Mouse (Mus musculus) midbrain, embryonic 16.5 days (tissue): ENCODE data around the gene Gal3st1. TPM values are rescaled to one million over a fixed set of nuclear protein-coding genes. Genes with fewer than 3 reads are reported as not detected.
"Not testable (repeated sequence)": the region's sequence is repeated elsewhere in the genome, so short reads cannot be mapped to it uniquely, and the experiment has no call there.

Source experiments
- ATAC-seq: fragments of 200-750 bp; cut with Nextera tagmentation; 2 replicates; pipeline ENCODE4 v1.8.0; 2017; ENCODE audit warnings: moderate TSS enrichment
- H3K27ac ChIP-seq: fragments of 300-500 bp; sonication (generic); 2 replicates; pipeline ENCODE4 v1.5.1; 2014; ENCODE audit warnings: mild to moderate bottlenecking, low read length, mixed read lengths
- H3K27me3 ChIP-seq: fragments of 300-500 bp; sonication (generic); 2 replicates; pipeline ENCODE4 v1.6.1; 2014; ENCODE audit warnings: low read depth, low read length, mixed read lengths; ENCODE audit not compliant: control insufficient read depth, insufficient read depth
- H3K36me3 ChIP-seq: fragments of 300-500 bp; sonication (generic); 2 replicates; pipeline ENCODE4 v1.6.1; 2014; ENCODE audit warnings: mild to moderate bottlenecking, low read length, moderate library complexity, mixed read lengths; ENCODE audit not compliant: control insufficient read depth, insufficient read depth
- H3K4me1 ChIP-seq: fragments of 300-500 bp; sonication (generic); 2 replicates; pipeline ENCODE4 v1.6.1; 2014; ENCODE audit warnings: mild to moderate bottlenecking, low read length, mixed read lengths; ENCODE audit not compliant: control insufficient read depth, insufficient read depth
- H3K4me2 ChIP-seq: fragments of 300-500 bp; sonication (generic); 2 replicates; pipeline ENCODE4 v1.6.1; 2014; ENCODE audit warnings: mild to moderate bottlenecking, low read length, mixed read lengths
- H3K4me3 ChIP-seq: fragments of 300-500 bp; sonication (generic); 2 replicates; pipeline ENCODE4 v1.5.1; 2014; ENCODE audit warnings: low read depth, mild to moderate bottlenecking, low read length, moderate library complexity, mixed read lengths
- H3K9ac ChIP-seq: fragments of 300-500 bp; sonication (generic); 2 replicates; pipeline ENCODE4 v1.6.1; 2014; ENCODE audit warnings: low read depth, low read length, mixed read lengths
- H3K9me3 ChIP-seq: fragments of 300-500 bp; sonication (generic); replicated peaks from 2 replicates; pipeline ENCODE4 v1.6.1; 2014; ENCODE audit warnings: mild to moderate bottlenecking, low read length, mixed read lengths; ENCODE audit not compliant: control insufficient read depth, poor library complexity, severe bottlenecking
- WGBS: fragments of 180-500 bp; shearing (Covaris S2); extraction: QIAGEN DNeasy Blood & Tissue Kit; methylation state at CpG from one replicate; pipeline ENCODE4 v1.1.7; 2014; 5-methylcytosine and 5-hydroxymethylcytosine counted together
- polyA plus RNA-seq: library from polyadenylated mRNA; unstranded; fragments of >200 nt; fragmentation: Nextera tagmentation; extraction: Ambion mirVana; gene quantifications from 2 replicates; pipeline ENCODE4 v1.2.1, GENCODE M21; 2015

Gene Gal3st1
- polyA plus RNA-seq, 1 experiment from 2014 or later, result 8.2 TPM

DNA sequence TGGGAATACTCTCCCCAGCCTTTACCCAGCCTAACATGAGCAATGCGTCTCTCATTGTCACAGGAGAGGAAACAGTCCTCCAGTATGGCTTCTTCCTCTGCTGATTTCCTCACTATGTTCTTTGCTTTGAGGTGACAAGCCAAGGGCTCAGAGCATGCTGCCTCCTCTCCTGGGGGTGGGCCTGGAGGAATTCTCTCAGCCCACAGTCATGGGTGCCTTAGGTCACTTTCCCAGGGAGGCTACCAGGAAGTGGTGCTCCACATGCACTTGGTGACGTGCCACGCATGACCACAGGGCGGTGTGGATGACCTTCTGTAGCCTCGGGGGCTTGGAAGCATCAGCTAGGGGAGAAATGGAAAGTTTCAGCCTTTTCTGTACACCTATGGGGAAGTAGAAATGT, 12.1 kb downstream of the Gal3st1 start:
- Histone ChIP-seq H3K4me3 (no peak overlapping the region), H3K27ac (no peak overlapping the region), H3K9ac (no peak overlapping the region), H3K36me3 (no peaks in the 10 kb centered on the region), H3K27me3 (peaks cover 37% of the 10 kb centered on the region), H3K4me2 (no peak overlapping the region), H3K4me1 (no peaks in the 10 kb centered on the region; the same call in 1 of the 2 replicates), H3K9me3 (no peaks in the 10 kb centered on the region)
- ATAC-seq, result no peak
- 94% methylated on average over 5 of the region's 5 CpGs for WGBS

DNA sequence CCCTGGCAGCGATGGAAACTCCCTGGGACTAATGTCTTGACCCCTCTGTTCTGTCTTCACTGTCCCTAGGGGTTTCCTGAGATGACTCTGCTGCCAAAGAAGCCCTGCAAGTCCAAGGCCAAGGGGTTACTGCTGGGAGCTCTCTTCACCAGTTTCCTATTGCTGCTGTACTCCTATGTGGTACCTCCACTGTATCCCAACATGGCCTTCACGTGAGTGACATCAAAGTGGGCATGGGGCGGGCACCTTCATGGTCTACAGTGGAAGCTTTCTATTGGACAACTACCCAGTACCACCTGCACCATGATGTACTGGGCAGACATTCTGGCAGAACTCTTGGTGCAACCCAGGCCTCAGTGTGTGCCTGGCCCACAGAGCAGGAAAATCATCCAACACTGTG, 13.4 kb downstream of the Gal3st1 start:
- Histone ChIP-seq H3K4me3 (no peak overlapping the region), H3K27ac (no peak overlapping the region), H3K9ac (no peak overlapping the region), H3K27me3 (peaks cover 37% of the 10 kb centered on the region), H3K36me3 (no peaks in the 10 kb centered on the region), H3K4me1 (no peaks in the 10 kb centered on the region; the same call in 1 of the 2 replicates), H3K9me3 (no peaks in the 10 kb centered on the region), H3K4me2 (no peak overlapping the region)
- no peak for ATAC-seq
- WGBS, result 84% methylated on average over 3 of the region's 3 CpGs

DNA sequence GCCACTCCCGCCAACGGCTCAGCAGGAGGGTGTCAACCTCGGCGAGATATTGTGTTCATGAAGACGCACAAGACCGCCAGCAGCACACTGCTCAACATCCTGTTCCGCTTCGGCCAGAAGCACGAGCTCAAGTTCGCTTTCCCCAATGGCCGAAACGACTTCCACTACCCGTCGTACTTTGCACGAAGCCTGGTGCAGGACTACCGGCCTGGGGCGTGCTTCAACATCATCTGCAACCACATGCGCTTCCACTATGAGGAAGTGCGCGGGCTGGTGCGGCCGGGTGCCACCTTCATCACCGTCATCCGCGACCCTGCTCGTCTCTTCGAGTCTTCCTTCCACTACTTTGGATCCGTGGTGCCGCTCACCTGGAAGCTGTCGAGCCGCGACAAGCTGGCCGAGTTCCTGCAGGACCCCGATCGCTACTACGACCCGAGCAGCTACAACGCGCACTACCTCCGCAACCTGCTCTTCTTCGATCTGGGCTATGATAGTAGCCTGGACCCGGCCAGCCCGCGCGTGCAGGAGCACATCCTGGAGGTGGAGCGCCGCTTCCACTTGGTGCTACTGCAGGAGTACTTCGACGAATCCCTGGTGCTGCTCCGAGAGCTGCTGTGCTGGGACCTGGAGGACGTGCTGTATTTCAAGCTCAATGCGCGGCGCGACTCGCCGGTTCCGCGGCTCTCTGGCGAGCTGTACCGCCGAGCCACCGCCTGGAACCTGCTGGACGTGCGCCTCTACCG, 14.7 kb downstream of the Gal3st1 start:
- Histone ChIP-seq H3K4me1 (no peaks in the 10 kb centered on the region; the same call in 1 of the 2 replicates), H3K9me3 (no peaks in the 10 kb centered on the region), H3K27ac (no peak overlapping the region), H3K4me3 (peak overlapping the region; percentile 28), H3K9ac (peak overlapping the region; percentile 11; the same call in 1 of the 2 replicates), H3K36me3 (no peaks in the 10 kb centered on the region), H3K27me3 (peaks cover 37% of the 10 kb centered on the region), H3K4me2 (peak overlapping the region; percentile 50)
- 7% methylated on average over 65 of the region's 66 CpGs for WGBS
- no peak for ATAC-seq

DNA sequence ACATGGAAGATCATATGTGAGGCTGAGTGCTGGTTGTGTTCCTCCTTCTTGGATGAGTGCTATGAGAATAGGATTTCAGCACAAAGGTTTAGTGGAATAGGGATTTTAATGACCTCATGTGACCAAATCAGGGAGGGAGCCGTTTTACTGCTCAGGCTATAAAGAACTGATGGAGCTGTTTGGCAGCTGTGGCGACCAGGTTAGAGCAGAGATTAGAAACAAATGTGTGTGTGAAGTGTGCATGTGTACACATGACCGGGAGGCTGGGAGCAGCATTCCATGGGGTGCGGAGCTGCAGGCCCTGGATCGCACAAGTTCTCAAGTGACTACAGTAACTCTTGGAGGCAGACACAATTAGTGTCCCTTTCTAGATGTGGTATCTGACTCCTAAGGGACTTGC, 16.1 kb downstream of the Gal3st1 start:
- Histone ChIP-seq H3K27ac (no peak overlapping the region), H3K9me3 (no peaks in the 10 kb centered on the region), H3K4me3 (no peak overlapping the region), H3K27me3 (peaks cover 37% of the 10 kb centered on the region), H3K9ac (no peak overlapping the region), H3K4me2 (no peak overlapping the region), H3K36me3 (no peaks in the 10 kb centered on the region), H3K4me1 (no peaks in the 10 kb centered on the region; the same call in 1 of the 2 replicates)
- WGBS, result 87% methylated on average over 5 of the region's 5 CpGs
- ATAC-seq, result no peak

DNA sequence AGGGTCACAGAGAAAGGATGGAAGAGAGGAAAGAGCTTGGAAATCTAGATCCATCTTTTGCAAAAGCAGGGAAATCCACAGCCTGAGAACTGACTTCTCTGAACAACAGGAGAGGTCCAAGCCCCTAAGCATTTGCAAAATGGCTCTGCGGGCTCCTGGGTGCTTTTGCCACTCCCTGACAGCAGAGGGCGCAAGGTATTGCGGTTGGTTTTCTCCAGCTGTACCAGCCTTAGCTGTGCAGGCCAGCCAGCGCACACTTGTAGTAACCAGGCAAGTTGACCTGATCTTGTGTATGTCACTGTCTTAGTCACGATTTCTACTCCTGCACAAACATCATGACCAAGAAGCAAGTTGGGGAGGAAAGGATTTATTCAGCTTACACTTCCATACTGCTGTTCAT, 18.2 kb downstream of the Gal3st1 start:
- H3K9ac ChIP-seq, result no peak overlapping the region
- ATAC-seq, result peak; percentile 42; the same call in 1 of the 2 replicates
- WGBS, result 3% methylated on average over 5 of the region's 5 CpGs

DNA sequence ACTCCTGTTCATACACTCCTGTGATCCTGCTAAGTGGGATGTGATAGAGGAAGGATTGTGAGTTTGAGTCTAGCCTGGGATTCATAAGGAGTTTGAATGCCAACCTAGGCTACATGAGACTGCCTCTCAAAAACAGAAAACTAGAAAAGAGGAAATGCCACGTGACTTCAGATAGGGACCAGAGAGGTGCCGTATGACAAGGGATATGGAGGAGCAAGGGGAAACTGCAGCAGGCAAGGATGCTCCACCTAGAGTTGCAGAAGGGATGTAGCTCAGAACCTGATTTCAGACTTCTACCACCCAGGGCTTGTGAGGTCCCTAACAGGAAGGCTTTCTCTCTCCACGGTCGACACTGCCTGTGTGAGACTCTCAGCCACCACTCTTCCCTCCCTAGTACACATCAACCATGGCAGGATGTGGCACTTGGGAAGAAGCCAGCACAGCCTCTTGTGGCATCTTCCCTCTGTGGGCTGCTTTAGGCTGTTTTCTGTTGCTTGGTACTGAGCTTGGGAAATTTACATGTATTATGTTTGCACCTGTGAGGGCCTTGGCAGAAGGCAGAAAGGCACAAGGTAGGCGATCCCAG, 21.9 kb downstream of the Gal3st1 start:
- no peak overlapping the region for H3K9ac ChIP-seq
- H3K4me1 ChIP-seq, result no peaks in the 10 kb centered on the region
- H3K27ac ChIP-seq, result no peak overlapping the region
- WGBS, result 79% methylated on average over 5 of the region's 5 CpGs
- H3K36me3 ChIP-seq, result no peaks in the 10 kb centered on the region
- no peak overlapping the region for H3K4me2 ChIP-seq
- H3K27me3 ChIP-seq, result peaks cover 2% of the 10 kb centered on the region; the same call in 1 of the 2 replicates
- H3K9me3 ChIP-seq, result no peaks in the 10 kb centered on the region
- no peak for ATAC-seq
- H3K4me3 ChIP-seq, result no peak overlapping the region

More for the DNA sequence above, 18.2 kb downstream of the Gal3st1 start:
- Histone ChIP-seq H3K4me3 (no peak overlapping the region), H3K4me1 (no peaks in the 10 kb centered on the region; the same call in 1 of the 2 replicates), H3K27ac (no peak overlapping the region), H3K9me3 (no peaks in the 10 kb centered on the region), H3K36me3 (no peaks in the 10 kb centered on the region), H3K27me3 (peaks cover 36% of the 10 kb centered on the region), H3K4me2 (no peak overlapping the region)

DNA sequence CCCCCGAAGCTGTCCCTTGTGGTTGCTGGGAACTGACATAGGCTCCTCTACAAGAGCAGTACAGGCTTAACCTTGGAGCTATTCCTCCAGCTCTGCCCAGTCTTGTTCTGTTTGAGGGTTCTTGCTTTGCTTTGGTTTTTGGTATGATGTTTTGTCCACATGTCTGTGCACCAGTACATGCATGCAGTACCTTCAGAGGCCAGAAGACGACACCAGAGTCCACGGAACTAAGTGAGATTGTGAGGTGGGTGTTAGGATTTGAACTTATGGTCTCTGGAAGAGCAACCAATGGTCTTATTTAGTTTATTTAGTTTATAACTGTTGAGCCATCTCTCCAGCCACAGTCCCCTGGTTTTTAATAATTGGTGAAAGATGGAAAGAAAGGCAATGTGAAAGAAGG, 23.0 kb downstream of the Gal3st1 start:
- no peak overlapping the region for H3K27ac ChIP-seq
- H3K4me2 ChIP-seq, result no peak overlapping the region
- H3K9ac ChIP-seq, result no peak overlapping the region
- 88% methylated on average over 3 of the region's 3 CpGs for WGBS
- H3K9me3 ChIP-seq, result no peaks in the 10 kb centered on the region
- ATAC-seq, result no peak
- H3K4me3 ChIP-seq, result no peak overlapping the region
- H3K4me1 ChIP-seq, result no peaks in the 10 kb centered on the region
- no peaks in the 10 kb centered on the region for H3K27me3 ChIP-seq
- no peaks in the 10 kb centered on the region for H3K36me3 ChIP-seq

DNA sequence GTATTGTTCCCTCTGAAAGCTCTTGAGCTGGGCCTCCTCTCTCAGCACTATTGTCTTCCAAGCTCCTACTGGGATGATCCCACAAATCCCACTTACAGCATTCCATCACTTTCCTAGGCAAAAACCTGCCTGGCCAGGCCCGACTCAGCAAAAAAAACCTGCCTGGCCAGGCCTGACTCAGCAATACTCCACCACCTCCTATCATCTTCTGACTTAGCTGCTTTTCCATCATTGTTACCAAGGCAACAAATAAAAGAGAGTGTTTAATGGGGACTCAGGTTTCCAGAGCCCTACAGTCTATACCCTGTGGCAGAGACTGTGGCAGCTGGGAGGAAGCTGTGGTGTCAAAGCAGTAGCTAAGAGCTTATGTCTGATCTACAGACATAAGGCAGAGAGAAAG, 29.2 kb downstream of the Gal3st1 start:
- Histone ChIP-seq H3K27ac (no peak overlapping the region), H3K4me3 (no peak overlapping the region), H3K9ac (no peak overlapping the region), H3K27me3 (no peaks in the 10 kb centered on the region), H3K36me3 (no peaks in the 10 kb centered on the region), H3K4me2 (no peak overlapping the region), H3K9me3 (no peaks in the 10 kb centered on the region), H3K4me1 (no peaks in the 10 kb centered on the region)
- ATAC-seq, result no peak
- 35% methylated on average over 1 of the region's 1 CpGs for WGBS

DNA sequence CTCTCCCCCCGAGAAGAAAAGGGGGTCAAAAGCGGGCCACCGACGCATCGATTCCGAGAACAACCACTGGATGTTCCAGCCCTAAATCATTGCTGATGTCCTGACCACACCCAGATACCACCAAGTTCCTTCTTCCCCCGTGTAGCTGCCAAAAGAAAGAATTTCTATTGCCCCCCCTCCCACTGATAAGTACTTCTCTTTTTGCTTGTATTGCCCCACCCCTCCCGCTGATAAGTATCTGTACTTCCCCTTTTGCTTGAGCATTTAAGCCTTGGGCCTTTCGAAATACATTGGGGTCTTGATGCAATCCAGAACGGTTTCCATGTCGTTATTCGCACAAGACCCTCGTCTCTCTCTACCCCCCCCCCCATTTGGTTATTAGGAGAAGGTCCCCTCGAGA, 32.4 kb downstream of the Gal3st1 start:
- H3K4me1 ChIP-seq, ATAC-seq: not testable (repeated sequence)
- 91% methylated on average over 14 of the region's 14 CpGs for WGBS

More for the DNA sequence above, 32.4 kb downstream of the Gal3st1 start:
- H3K9me3 ChIP-seq, H3K4me2 ChIP-seq, H3K4me3 ChIP-seq, H3K36me3 ChIP-seq, H3K9ac ChIP-seq, H3K27ac ChIP-seq, H3K27me3 ChIP-seq: not testable (repeated sequence)
